Mouse (Mus musculus): ENCODE data around the gene Gm20388.

- TF ChIP-seq CTCF (conservative IDR thresholded peaks at IDR 0.05; ENCODE audit: insufficient read depth, insufficient read length, low read depth, low read length): no peak; the same call in 1 of the 2 replicates
- TF ChIP-seq POLR2A (IDR thresholded peaks at IDR 0.05; ENCODE audit: low read depth, low read length): no peak
Observed at GRCm38 (mm10) chr8:121561636-121562345, 1651.2 kb downstream of the Gm20388 start.

Data from kidney, adult 2 months (tissue).